Mouse (Mus musculus) fibroblast of lung, adult 2 months (primary cell): ENCODE results near the gene Olfr53.
"Not testable (repeated sequence)": the region's sequence is repeated elsewhere in the genome, so short reads cannot be mapped to it uniquely, and the experiment has no call there.

ENCODE experiments used
- DNase-seq: peaks from one replicate; pipeline ENCODE4 v3.0.0-alpha.2; 2011; ENCODE audit warnings: low read depth

The Olfr53 gene

GRCm38 (mm10) chr7:140646152-140646551 lies at the start of gene Olfr53:
Gene Olfr53, plus strand, starts transcription at chr7:140646452.
- no peak for DNase-seq

GRCm38 (mm10) chr7:140600969-140601368 lies 45.3 kb upstream of the Olfr53 start, which contains the start of gene Olfr46:
Gene Olfr46, plus strand, starts transcription at chr7:140601269.
- DNase-seq, result not testable (repeated sequence)

GRCm38 (mm10) chr7:140628670-140629069 lies 17.6 kb upstream of the Olfr53 start, which contains the start of gene Olfr61:
Gene Olfr61, plus strand, starts transcription at chr7:140628970.
- not testable (repeated sequence) for DNase-seq

- DNase-seq, result no peak
These were observed 15.7 kb upstream of the Olfr53 start for GRCm38 (mm10) chr7:140630559-140630958.

GRCm38 (mm10) chr7:140659630-140660029 lies 13.4 kb downstream of the Olfr53 start, which contains the start of gene Olfr539:
Gene Olfr539, plus strand, starts transcription at chr7:140659930.
- DNase-seq, result no peak

GRCm38 (mm10) chr7:140670693-140671092 lies 24.4 kb downstream of the Olfr53 start:
- not testable (repeated sequence) for DNase-seq

GRCm38 (mm10) chr7:140675863-140676262 lies 29.6 kb downstream of the Olfr53 start:
- DNase-seq, result no peak

- DNase-seq, result not testable (repeated sequence)
These were observed 33.3 kb downstream of the Olfr53 start for GRCm38 (mm10) chr7:140679591-140679990.

- DNase-seq, result no peak
These were observed 35.4 kb downstream of the Olfr53 start, which contains the start of gene Olfr45 for GRCm38 (mm10) chr7:140681651-140682050. Gene Olfr45, plus strand, starts transcription at chr7:140681951.

GRCm38 (mm10) chr7:140696967-140697366 lies 50.7 kb downstream of the Olfr53 start, which contains the start of gene Olfr541:
Gene Olfr541, plus strand, starts transcription at chr7:140697267.
- DNase-seq, result no peak
